Mouse (Mus musculus) CH12.LX (cell line): ENCODE measurements around the gene Sergef.

ENCODE experiments used
- HCFC1 ChIP-seq: IDR thresholded peaks from 2 replicates; pipeline ENCODE4 v1.6.1; 2012; ENCODE audit warnings: low read depth, mild to moderate bottlenecking, inconsistent platforms, low read length, improper control_type of control experiment
- USF1 ChIP-seq: IDR thresholded peaks from 2 replicates; pipeline ENCODE4 v1.6.1; 2014; ENCODE audit warnings: low read depth, mild to moderate bottlenecking, inconsistent platforms, low read length, improper control_type of control experiment

GRCm38 (mm10) chr7:46519148-46519547 lies 120.5 kb downstream of the Sergef start:
- no peak for TF ChIP-seq USF1
- TF ChIP-seq HCFC1: no peak
